Mouse (Mus musculus): Measurements from ENCODE around the gene Tdrd6. TPM values are rescaled to one million over a fixed set of nuclear protein-coding genes. Genes with fewer than 3 reads are reported as not detected.

The Tdrd6 gene
- not detected in 2 replicates for polyA plus RNA-seq (2015; fragmentation: Nextera tagmentation; extraction: Ambion mirVana)

- H3K9ac ChIP-seq (ENCODE audit: low read length) = peak within 1 kb of the TSS; percentile 44
- H3K9me3 ChIP-seq (ENCODE audit: control insufficient read depth, low read length) = no peaks in the 10 kb centered on the region
- no peak within 1 kb of the TSS for H3K27ac ChIP-seq (ENCODE audit: low read length)
- peaks cover 31% of the 10 kb centered on the region for H3K27me3 ChIP-seq (ENCODE audit: control insufficient read depth, insufficient read depth, low read depth, low read length)
- 2% methylated on average over 82 of the region's 83 CpGs for WGBS
- peaks cover 9% of the 10 kb centered on the region for H3K4me1 ChIP-seq (replicated peaks; ENCODE audit: control insufficient read depth, insufficient read depth, low read length)
- peak within 1 kb of the TSS; percentile 43 for H3K4me3 ChIP-seq (ENCODE audit: low read length)
- peak within 1 kb of the TSS; percentile 62 for H3K4me2 ChIP-seq (ENCODE audit: low read depth, low read length)
- no peaks in the 10 kb centered on the region for H3K36me3 ChIP-seq (ENCODE audit: control insufficient read depth, insufficient read depth, low read length)
- peak; percentile 64 for ATAC-seq (ENCODE audit: low read depth)
Observed at GRCm38 (mm10) chr17:43629496-43630426, at the start of gene Tdrd6. Gene Tdrd6 (minus strand): TSS chr17:43630299.

DNA sequence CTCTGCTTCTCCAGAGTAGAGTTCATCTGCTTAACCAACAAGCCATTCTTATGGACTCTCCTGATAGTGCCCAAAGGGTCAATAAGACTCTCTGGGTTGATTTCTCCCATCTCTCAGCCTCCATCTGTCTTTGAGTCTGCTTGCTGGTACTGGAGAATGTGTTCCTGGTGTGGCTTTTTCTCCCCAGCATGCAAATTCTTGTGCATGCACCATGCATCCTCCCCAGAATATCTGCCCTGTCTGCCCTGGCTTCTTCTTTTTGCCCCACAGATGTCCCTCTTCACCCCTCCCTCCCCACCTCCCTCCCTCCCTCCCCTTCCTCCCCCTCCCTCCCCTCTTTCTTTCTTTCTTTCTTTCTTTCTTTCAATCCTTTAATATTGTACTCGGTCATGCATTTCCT lies 47.2 kb upstream of the Tdrd6 start:
- Histone ChIP-seq H3K36me3 (ENCODE audit: control insufficient read depth, insufficient read depth, low read length) (peaks cover 10% of the 10 kb centered on the region; the same call in 1 of the 2 replicates), H3K27me3 (ENCODE audit: control insufficient read depth, insufficient read depth, low read depth, low read length) (no peaks in the 10 kb centered on the region), H3K4me1 (replicated peaks; ENCODE audit: control insufficient read depth, insufficient read depth, low read length) (peaks cover 12% of the 10 kb centered on the region), H3K9ac (ENCODE audit: low read length) (no peak overlapping the region), H3K9me3 (ENCODE audit: control insufficient read depth, low read length) (no peaks in the 10 kb centered on the region), H3K4me2 (ENCODE audit: low read depth, low read length) (no peak overlapping the region), H3K27ac (ENCODE audit: low read length) (no peak overlapping the region), H3K4me3 (ENCODE audit: low read length) (no peak overlapping the region)
- WGBS = 24% methylated on average over 1 of the region's 1 CpGs
- ATAC-seq (ENCODE audit: low read depth) = no peak

- H3K27me3 ChIP-seq (ENCODE audit: control insufficient read depth, insufficient read depth, low read depth, low read length) = no peaks in the 10 kb centered on the region
- peaks cover 15% of the 10 kb centered on the region for H3K4me1 ChIP-seq (replicated peaks; ENCODE audit: control insufficient read depth, insufficient read depth, low read length)
- H3K9ac ChIP-seq (ENCODE audit: low read length) = no peak overlapping the region
- no peaks in the 10 kb centered on the region for H3K9me3 ChIP-seq (ENCODE audit: control insufficient read depth, low read length)
- no peak overlapping the region for H3K4me2 ChIP-seq (ENCODE audit: low read depth, low read length)
- WGBS = 82% methylated on average over 1 of the region's 1 CpGs
- H3K36me3 ChIP-seq (ENCODE audit: control insufficient read depth, insufficient read depth, low read length) = peaks cover 10% of the 10 kb centered on the region; the same call in 1 of the 2 replicates
- no peak overlapping the region for H3K27ac ChIP-seq (ENCODE audit: low read length)
- no peak for ATAC-seq (ENCODE audit: low read depth)
- no peak overlapping the region for H3K4me3 ChIP-seq (ENCODE audit: low read length)
Observed at GRCm38 (mm10) chr17:43676241-43676640, 46.1 kb upstream of the Tdrd6 start.

GRCm38 (mm10) chr17:43675228-43675627 lies 45.1 kb upstream of the Tdrd6 start:
- H3K4me3 ChIP-seq (ENCODE audit: low read length) = no peak overlapping the region
- H3K9me3 ChIP-seq (ENCODE audit: control insufficient read depth, low read length) = no peaks in the 10 kb centered on the region
- peaks cover 15% of the 10 kb centered on the region for H3K4me1 ChIP-seq (replicated peaks; ENCODE audit: control insufficient read depth, insufficient read depth, low read length)
- H3K27ac ChIP-seq (ENCODE audit: low read length) = peak overlapping the region; percentile 38; the same call in 1 of the 2 replicates
- peaks cover 6% of the 10 kb centered on the region; the same call in 1 of the 2 replicates for H3K36me3 ChIP-seq (ENCODE audit: control insufficient read depth, insufficient read depth, low read length)
- WGBS = 0% methylated on average over 1 of the region's 1 CpGs
- ATAC-seq (ENCODE audit: low read depth) = peak; percentile 81
- H3K27me3 ChIP-seq (ENCODE audit: control insufficient read depth, insufficient read depth, low read depth, low read length) = no peaks in the 10 kb centered on the region
- no peak overlapping the region for H3K9ac ChIP-seq (ENCODE audit: low read length)
- H3K4me2 ChIP-seq (ENCODE audit: low read depth, low read length) = no peak overlapping the region

DNA sequence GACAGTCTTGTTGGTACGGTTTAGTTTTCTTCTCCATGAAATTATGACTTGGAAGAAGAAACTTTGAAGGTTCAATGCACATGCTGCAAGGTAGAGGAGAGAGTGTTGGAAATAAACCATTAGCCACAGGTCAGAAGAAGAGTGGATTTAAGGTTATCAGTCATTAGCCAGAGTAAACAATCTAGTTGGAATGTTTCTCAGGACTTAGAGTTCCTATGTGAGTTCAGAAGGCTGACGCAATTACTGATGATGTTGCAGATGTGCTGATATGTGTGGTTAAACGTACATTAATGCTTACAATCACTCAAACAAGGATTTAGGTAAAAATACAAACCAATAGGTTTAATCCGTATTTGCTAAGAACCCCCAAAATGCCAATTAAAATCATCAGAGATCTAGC lies 41.8 kb upstream of the Tdrd6 start:
- 50% methylated on average over 4 of the region's 4 CpGs for WGBS
- H3K4me2 ChIP-seq (ENCODE audit: low read depth, low read length) = no peak overlapping the region
- peaks cover 26% of the 10 kb centered on the region for H3K4me1 ChIP-seq (replicated peaks; ENCODE audit: control insufficient read depth, insufficient read depth, low read length)
- H3K27me3 ChIP-seq (ENCODE audit: control insufficient read depth, insufficient read depth, low read depth, low read length) = no peaks in the 10 kb centered on the region
- no peak overlapping the region for H3K4me3 ChIP-seq (ENCODE audit: low read length)
- no peak for ATAC-seq (ENCODE audit: low read depth)
- H3K27ac ChIP-seq (ENCODE audit: low read length) = no peak overlapping the region
- no peaks in the 10 kb centered on the region for H3K36me3 ChIP-seq (ENCODE audit: control insufficient read depth, insufficient read depth, low read length)
- H3K9ac ChIP-seq (ENCODE audit: low read length) = no peak overlapping the region
- H3K9me3 ChIP-seq (ENCODE audit: control insufficient read depth, low read length) = no peaks in the 10 kb centered on the region

DNA sequence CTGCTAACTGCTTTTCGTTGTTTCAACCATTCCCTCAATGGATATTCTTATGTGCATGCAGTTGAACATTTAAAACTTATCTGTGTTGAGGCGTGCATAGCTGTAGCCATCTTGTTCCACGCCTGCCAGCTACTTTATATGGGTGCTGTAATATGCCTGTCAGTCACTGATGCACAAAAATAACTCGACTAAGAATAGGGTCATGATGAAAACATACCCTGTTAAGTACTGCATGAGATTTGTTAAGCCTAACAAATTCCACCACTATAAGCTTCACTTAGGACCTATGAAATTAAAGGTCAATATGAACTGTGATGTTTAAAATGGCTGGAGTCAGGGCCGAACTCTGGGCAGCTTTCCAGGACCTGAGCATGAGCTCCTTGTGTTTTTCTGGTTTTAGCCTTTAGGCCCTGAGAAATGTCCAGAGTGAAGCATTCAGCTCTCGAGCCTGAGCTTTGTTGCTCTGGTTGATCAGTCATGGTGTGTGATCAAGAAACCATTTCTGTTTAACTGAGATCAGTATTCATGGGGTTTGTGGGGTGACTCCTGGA lies 39.1 kb upstream of the Tdrd6 start:
- H3K9me3 ChIP-seq (ENCODE audit: control insufficient read depth, low read length) = no peaks in the 10 kb centered on the region
- no peaks in the 10 kb centered on the region for H3K27me3 ChIP-seq (ENCODE audit: control insufficient read depth, insufficient read depth, low read depth, low read length)
- no peak for ATAC-seq (ENCODE audit: low read depth)
- H3K4me2 ChIP-seq (ENCODE audit: low read depth, low read length) = peak overlapping the region; percentile 62
- peaks cover 21% of the 10 kb centered on the region for H3K4me1 ChIP-seq (replicated peaks; ENCODE audit: control insufficient read depth, insufficient read depth, low read length)
- WGBS = 51% methylated on average over 6 of the region's 6 CpGs
- no peaks in the 10 kb centered on the region for H3K36me3 ChIP-seq (ENCODE audit: control insufficient read depth, insufficient read depth, low read length)
- H3K4me3 ChIP-seq (ENCODE audit: low read length) = peak overlapping the region; percentile 25
- H3K9ac ChIP-seq (ENCODE audit: low read length) = peak overlapping the region; percentile 34; the same call in 1 of the 2 replicates
- peak overlapping the region; percentile 37; the same call in 1 of the 2 replicates for H3K27ac ChIP-seq (ENCODE audit: low read length)

GRCm38 (mm10) chr17:43667290-43667843 lies 37.3 kb upstream of the Tdrd6 start, which contains the start of gene Cyp39a1:
Gene Cyp39a1 (plus strand): TSS chr17:43667425.
- H3K4me3 ChIP-seq (ENCODE audit: low read length) = peak within 1 kb of the TSS; percentile 76
- no peaks in the 10 kb centered on the region for H3K36me3 ChIP-seq (ENCODE audit: control insufficient read depth, insufficient read depth, low read length)
- H3K9me3 ChIP-seq (ENCODE audit: control insufficient read depth, low read length) = no peaks in the 10 kb centered on the region
- H3K4me1 ChIP-seq (replicated peaks; ENCODE audit: control insufficient read depth, insufficient read depth, low read length) = peaks cover 21% of the 10 kb centered on the region
- ATAC-seq (ENCODE audit: low read depth) = peak; percentile 9; the same call in 1 of the 2 replicates
- H3K27me3 ChIP-seq (ENCODE audit: control insufficient read depth, insufficient read depth, low read depth, low read length) = no peaks in the 10 kb centered on the region
- H3K4me2 ChIP-seq (ENCODE audit: low read depth, low read length) = peak within 1 kb of the TSS; percentile 81
- WGBS = under 1% methylated on average over 17 of the region's 17 CpGs
- H3K9ac ChIP-seq (ENCODE audit: low read length) = peak within 1 kb of the TSS; percentile 76
- peak within 1 kb of the TSS; percentile 76 for H3K27ac ChIP-seq (ENCODE audit: low read length)

GRCm38 (mm10) chr17:43666576-43667289 lies 36.6 kb upstream of the Tdrd6 start, which contains the start of gene Slc25a27:
Gene Slc25a27 (minus strand): TSS chr17:43667214.
- peak within 1 kb of the TSS; percentile 76 for H3K4me3 ChIP-seq (ENCODE audit: low read length)

More at GRCm38 (mm10) chr17:43666576-43667289, 36.6 kb upstream of the Tdrd6 start, which contains the start of gene Slc25a27:
- Histone ChIP-seq H3K27ac (ENCODE audit: low read length) (peak within 1 kb of the TSS; percentile 76), H3K9ac (ENCODE audit: low read length) (peak within 1 kb of the TSS; percentile 76), H3K4me1 (replicated peaks; ENCODE audit: control insufficient read depth, insufficient read depth, low read length) (peaks cover 20% of the 10 kb centered on the region), H3K36me3 (ENCODE audit: control insufficient read depth, insufficient read depth, low read length) (no peaks in the 10 kb centered on the region), H3K9me3 (ENCODE audit: control insufficient read depth, low read length) (no peaks in the 10 kb centered on the region), H3K4me2 (ENCODE audit: low read depth, low read length) (peak within 1 kb of the TSS; percentile 81), H3K27me3 (ENCODE audit: control insufficient read depth, insufficient read depth, low read depth, low read length) (no peaks in the 10 kb centered on the region)
- under 1% methylated on average over 39 of the region's 41 CpGs for WGBS
- ATAC-seq (ENCODE audit: low read depth) = peak; percentile 99
